Mouse (Mus musculus) inflammation-experienced regulatory T-cells (primary cell): ENCODE measurements around the gene Slc22a7. TPM values are rescaled to one million over a fixed set of nuclear protein-coding genes. Genes with fewer than 3 reads are reported as not detected.

ENCODE experiments used
- polyA plus RNA-seq, 2 experiments: library from polyadenylated mRNA; unstranded; fragments of 100-300 nt; shearing (Covaris generic); gene quantifications; one replicate each; pipeline ENCODE4 v1.2.1; 2017

Gene Slc22a7
- polyA plus RNA-seq = under 1 TPM in 1 of 2 experiments, not detected in 1; 0.11 TPM

GRCm38 (mm10) chr17:46438298-46438873 lies at the start of gene Slc22a7:
TSS of gene Slc22a7 (minus strand) at chr17:46438457.

GRCm38 (mm10) chr17:46487431-46487830 lies 49.2 kb upstream of the Slc22a7 start, which contains the start of gene Ttbk1:
TSS of gene Ttbk1 (minus strand) at chr17:46487675.

GRCm38 (mm10) chr17:46428761-46429414 lies 9.4 kb downstream of the Slc22a7 start, which contains the start of gene Crip3:
TSS of gene Crip3 (plus strand) at chr17:46428926.

GRCm38 (mm10) chr17:46383294-46384060 lies 54.8 kb downstream of the Slc22a7 start, which contains the start of gene Zfp318:
TSS of gene Zfp318 (plus strand) at chr17:46383731.

Other genes starting within 250 kb of the Slc22a7 start
- 1 to 10 TPM; 5.8 to 8.4 TPM for gene Polh, start 235.8 kb downstream of the Slc22a7 start, polyA plus RNA-seq
- 10 to 100 TPM; 31.6 to 39.5 TPM for gene Xpo5, start 235.7 kb downstream of the Slc22a7 start, polyA plus RNA-seq
- 10 to 100 TPM; 53.2 to 61.9 TPM for gene Polr1c, start 190.4 kb downstream of the Slc22a7 start, polyA plus RNA-seq
- gene Yipf3, start 190.4 kb downstream of the Slc22a7 start, polyA plus RNA-seq = 100 to 1,000 TPM; 176 to 184 TPM
- gene Lrrc73, start 184.9 kb downstream of the Slc22a7 start, polyA plus RNA-seq = under 1 TPM; 0.31 to 0.43 TPM
- 10 to 100 TPM; 25.5 to 28.7 TPM for gene Tjap1, start 155.4 kb downstream of the Slc22a7 start, polyA plus RNA-seq
- not detected for gene Dlk2, start 141.0 kb downstream of the Slc22a7 start, polyA plus RNA-seq
- 1 to 10 TPM; 6.8 to 7.1 TPM for gene Abcc10, start 110.1 kb downstream of the Slc22a7 start, polyA plus RNA-seq
- gene Zfp318, start 54.7 kb downstream of the Slc22a7 start, polyA plus RNA-seq = 1 to 10 TPM; 5.6 to 8.7 TPM
- under 1 TPM in 1 of 2 experiments, not detected in 1; 0.33 TPM for gene Crip3, start 9.5 kb downstream of the Slc22a7 start, polyA plus RNA-seq
- gene Ttbk1, start 49.2 kb upstream of the Slc22a7 start, polyA plus RNA-seq = 1 to 10 TPM; 1.1 to 1.6 TPM
- gene Dnph1, start 58.3 kb upstream of the Slc22a7 start, polyA plus RNA-seq = 1 to 10 TPM in 1 of 2 experiments, under 1 TPM in 1; 0.55 to 4.5 TPM
- 1 to 10 TPM; 6.1 to 7.9 TPM for gene Cul9, start 107.9 kb upstream of the Slc22a7 start, polyA plus RNA-seq
- 10 to 100 TPM; 37.4 to 37.8 TPM for gene Srf, start 117.7 kb upstream of the Slc22a7 start, polyA plus RNA-seq
- gene Ptk7, start 191.0 kb upstream of the Slc22a7 start, polyA plus RNA-seq = under 1 TPM; 0.05 to 0.65 TPM
- gene Klc4, start 207.6 kb upstream of the Slc22a7 start, polyA plus RNA-seq = 10 to 100 TPM; 20.3 to 22.7 TPM
- gene Mrpl2, start 207.8 kb upstream of the Slc22a7 start, polyA plus RNA-seq = 10 to 100 TPM; 43.1 to 70.4 TPM
- 10 to 100 TPM in 1 of 2 experiments, 1 to 10 TPM in 1; 4.5 to 10.7 TPM for gene Cul7, start 211.9 kb upstream of the Slc22a7 start, polyA plus RNA-seq
- 10 to 100 TPM; 58.4 to 61.9 TPM for gene Rrp36, start 235.9 kb upstream of the Slc22a7 start, polyA plus RNA-seq
- 100 to 1,000 TPM; 121 to 157 TPM for gene Mea1, start 240.3 kb upstream of the Slc22a7 start, polyA plus RNA-seq
- 10 to 100 TPM; 49.1 to 55.5 TPM for gene Klhdc3, start 242.5 kb upstream of the Slc22a7 start, polyA plus RNA-seq